Mouse (Mus musculus): Measurements from ENCODE around the gene Misp. TPM values are rescaled to one million over a fixed set of nuclear protein-coding genes. Genes with fewer than 3 reads are reported as not detected.
A peak's percentile ranks its signal among the peaks of the same experiment; 100 is the strongest.

The Misp gene
- polyA plus RNA-seq, 1 experiment from 2014 or later = 10.6 TPM

GRCm38 (mm10) chr10:79793051-79793737, 27.6 kb upstream of the Misp start, which contains the start of gene Palm:
Gene Palm, plus strand, starts transcription at chr10:79793572.
- Histone ChIP-seq H3K27me3 (ENCODE audit: control insufficient read depth, insufficient read depth, low read depth, low read length) (no peaks in the 10 kb centered on the region), H3K9ac (ENCODE audit: low read length) (peak within 1 kb of the TSS; percentile 97), H3K4me2 (ENCODE audit: low read depth, low read length) (peak within 1 kb of the TSS; percentile 96), H3K36me3 (ENCODE audit: control insufficient read depth, insufficient read depth, low read length) (no peaks in the 10 kb centered on the region), H3K27ac (ENCODE audit: low read length) (peak within 1 kb of the TSS; percentile 71), H3K4me3 (ENCODE audit: low read length) (peak within 1 kb of the TSS; percentile 94), H3K9me3 (ENCODE audit: control insufficient read depth, low read length) (no peaks in the 10 kb centered on the region), H3K4me1 (replicated peaks; ENCODE audit: control insufficient read depth, insufficient read depth, low read length) (peaks cover 12% of the 10 kb centered on the region)
- WGBS = 6% methylated on average over 40 of the region's 51 CpGs
- ATAC-seq (ENCODE audit: low read depth) = peak; percentile 80

- 2% methylated on average over 32 of the region's 38 CpGs for WGBS
- peak; percentile 58 for ATAC-seq (ENCODE audit: low read depth)
- H3K4me3 ChIP-seq (ENCODE audit: low read length) = peak overlapping the region; percentile 94
- H3K4me1 ChIP-seq (replicated peaks; ENCODE audit: control insufficient read depth, insufficient read depth, low read length) = peaks cover 12% of the 10 kb centered on the region
- no peaks in the 10 kb centered on the region for H3K27me3 ChIP-seq (ENCODE audit: control insufficient read depth, insufficient read depth, low read depth, low read length)
- H3K27ac ChIP-seq (ENCODE audit: low read length) = peak overlapping the region; percentile 71
- no peaks in the 10 kb centered on the region for H3K36me3 ChIP-seq (ENCODE audit: control insufficient read depth, insufficient read depth, low read length)
- H3K4me2 ChIP-seq (ENCODE audit: low read depth, low read length) = peak overlapping the region; percentile 96
- H3K9ac ChIP-seq (ENCODE audit: low read length) = peak overlapping the region; percentile 97
- H3K9me3 ChIP-seq (ENCODE audit: control insufficient read depth, low read length) = no peaks in the 10 kb centered on the region
Observed at GRCm38 (mm10) chr10:79793738-79794490, 26.9 kb upstream of the Misp start.

DNA sequence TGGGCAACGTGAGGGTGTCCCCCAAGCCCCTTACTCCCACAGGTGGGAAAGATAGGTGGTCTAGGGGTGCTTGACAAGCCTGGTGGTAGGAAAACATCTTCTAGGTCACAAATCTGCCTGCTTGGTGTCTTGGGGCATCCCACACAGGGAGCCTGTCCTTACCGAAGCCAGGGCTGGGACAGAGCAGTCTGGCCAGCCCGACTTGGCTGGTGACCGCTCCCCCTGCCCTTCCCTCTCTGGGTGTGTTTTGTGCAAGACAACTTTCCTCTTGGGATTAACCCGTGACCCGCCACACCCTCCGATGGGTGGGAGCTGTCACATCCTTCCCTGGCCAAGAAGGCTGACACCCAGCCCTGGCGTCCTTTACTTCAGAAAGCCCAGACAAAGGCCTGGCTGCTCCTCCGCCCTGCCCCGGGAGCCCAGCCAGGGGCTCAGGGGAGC, 26.3 kb upstream of the Misp start:
- peak overlapping the region; percentile 96 for H3K4me2 ChIP-seq (ENCODE audit: low read depth, low read length)
- H3K9me3 ChIP-seq (ENCODE audit: control insufficient read depth, low read length) = no peaks in the 10 kb centered on the region
- ATAC-seq (ENCODE audit: low read depth) = peak; percentile 52
- peak overlapping the region; percentile 94 for H3K4me3 ChIP-seq (ENCODE audit: low read length)
- peak overlapping the region; percentile 71 for H3K27ac ChIP-seq (ENCODE audit: low read length)
- H3K27me3 ChIP-seq (ENCODE audit: control insufficient read depth, insufficient read depth, low read depth, low read length) = no peaks in the 10 kb centered on the region
- H3K36me3 ChIP-seq (ENCODE audit: control insufficient read depth, insufficient read depth, low read length) = no peaks in the 10 kb centered on the region
- peak overlapping the region; percentile 97 for H3K9ac ChIP-seq (ENCODE audit: low read length)
- WGBS = 12% methylated on average over 10 of the region's 10 CpGs
- H3K4me1 ChIP-seq (replicated peaks; ENCODE audit: control insufficient read depth, insufficient read depth, low read length) = peaks cover 12% of the 10 kb centered on the region

DNA sequence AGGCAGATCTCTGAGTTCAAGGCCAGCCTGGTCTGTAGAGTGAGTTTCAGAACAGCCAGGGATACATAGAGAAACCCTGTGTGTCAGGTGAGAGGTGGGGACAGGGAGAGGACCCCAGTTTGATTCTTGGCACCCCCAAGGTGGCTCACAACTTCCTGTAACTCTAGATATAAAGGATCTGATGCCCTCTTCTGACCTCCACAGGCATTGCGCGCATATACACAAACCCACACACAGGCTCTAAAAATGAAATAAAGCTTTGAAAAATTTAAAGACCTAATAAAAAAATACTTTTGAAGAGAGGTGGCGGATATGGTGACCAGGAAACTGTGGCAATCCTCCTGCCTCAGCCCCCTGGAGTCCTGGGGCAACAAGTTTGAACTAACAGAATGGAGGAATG, 24.9 kb upstream of the Misp start:
- Histone ChIP-seq H3K36me3 (ENCODE audit: control insufficient read depth, insufficient read depth, low read length) (no peaks in the 10 kb centered on the region), H3K4me1 (replicated peaks; ENCODE audit: control insufficient read depth, insufficient read depth, low read length) (peaks cover 12% of the 10 kb centered on the region), H3K27me3 (ENCODE audit: control insufficient read depth, insufficient read depth, low read depth, low read length) (no peaks in the 10 kb centered on the region), H3K4me3 (ENCODE audit: low read length) (no peak overlapping the region), H3K27ac (ENCODE audit: low read length) (no peak overlapping the region), H3K4me2 (ENCODE audit: low read depth, low read length) (no peak overlapping the region), H3K9me3 (ENCODE audit: control insufficient read depth, low read length) (no peaks in the 10 kb centered on the region), H3K9ac (ENCODE audit: low read length) (no peak overlapping the region)
- no peak for ATAC-seq (ENCODE audit: low read depth)
- 94% methylated on average over 3 of the region's 3 CpGs for WGBS

- H3K27ac ChIP-seq (ENCODE audit: low read length) = no peak overlapping the region
- H3K4me2 ChIP-seq (ENCODE audit: low read depth, low read length) = no peak overlapping the region
- H3K36me3 ChIP-seq (ENCODE audit: control insufficient read depth, insufficient read depth, low read length) = no peaks in the 10 kb centered on the region
- ATAC-seq (ENCODE audit: low read depth) = no peak
- H3K4me3 ChIP-seq (ENCODE audit: low read length) = no peak overlapping the region
- H3K9ac ChIP-seq (ENCODE audit: low read length) = no peak overlapping the region
- H3K9me3 ChIP-seq (ENCODE audit: control insufficient read depth, low read length) = no peaks in the 10 kb centered on the region
- peaks cover 17% of the 10 kb centered on the region for H3K4me1 ChIP-seq (replicated peaks; ENCODE audit: control insufficient read depth, insufficient read depth, low read length)
- no peaks in the 10 kb centered on the region for H3K27me3 ChIP-seq (ENCODE audit: control insufficient read depth, insufficient read depth, low read depth, low read length)
- 48% methylated on average over 15 of the region's 15 CpGs for WGBS
Observed at GRCm38 (mm10) chr10:79797326-79797725, 23.5 kb upstream of the Misp start.

GRCm38 (mm10) chr10:79798289-79798928, 22.4 kb upstream of the Misp start:
- WGBS = 89% methylated on average over 12 of the region's 12 CpGs
- Histone ChIP-seq H3K4me2 (ENCODE audit: low read depth, low read length) (no peak overlapping the region), H3K4me1 (replicated peaks; ENCODE audit: control insufficient read depth, insufficient read depth, low read length) (peaks cover 23% of the 10 kb centered on the region), H3K9ac (ENCODE audit: low read length) (no peak overlapping the region), H3K27ac (ENCODE audit: low read length) (no peak overlapping the region), H3K4me3 (ENCODE audit: low read length) (no peak overlapping the region), H3K36me3 (ENCODE audit: control insufficient read depth, insufficient read depth, low read length) (no peaks in the 10 kb centered on the region), H3K9me3 (ENCODE audit: control insufficient read depth, low read length) (no peaks in the 10 kb centered on the region), H3K27me3 (ENCODE audit: control insufficient read depth, insufficient read depth, low read depth, low read length) (no peaks in the 10 kb centered on the region)
- ATAC-seq (ENCODE audit: low read depth) = no peak

GRCm38 (mm10) chr10:79800508-79800907, 20.3 kb upstream of the Misp start:
- no peak overlapping the region for H3K4me2 ChIP-seq (ENCODE audit: low read depth, low read length)
- H3K27ac ChIP-seq (ENCODE audit: low read length) = no peak overlapping the region
- no peaks in the 10 kb centered on the region for H3K27me3 ChIP-seq (ENCODE audit: control insufficient read depth, insufficient read depth, low read depth, low read length)
- peaks cover 18% of the 10 kb centered on the region for H3K4me1 ChIP-seq (replicated peaks; ENCODE audit: control insufficient read depth, insufficient read depth, low read length)
- ATAC-seq (ENCODE audit: low read depth) = no peak
- H3K4me3 ChIP-seq (ENCODE audit: low read length) = no peak overlapping the region
- no peaks in the 10 kb centered on the region for H3K36me3 ChIP-seq (ENCODE audit: control insufficient read depth, insufficient read depth, low read length)
- 75% methylated on average over 11 of the region's 11 CpGs for WGBS
- no peak overlapping the region for H3K9ac ChIP-seq (ENCODE audit: low read length)
- no peaks in the 10 kb centered on the region for H3K9me3 ChIP-seq (ENCODE audit: control insufficient read depth, low read length)

GRCm38 (mm10) chr10:79801837-79802236, 19.0 kb upstream of the Misp start:
- Histone ChIP-seq H3K4me1 (replicated peaks; ENCODE audit: control insufficient read depth, insufficient read depth, low read length) (peaks cover 19% of the 10 kb centered on the region), H3K9me3 (ENCODE audit: control insufficient read depth, low read length) (no peaks in the 10 kb centered on the region), H3K4me2 (ENCODE audit: low read depth, low read length) (no peak overlapping the region), H3K36me3 (ENCODE audit: control insufficient read depth, insufficient read depth, low read length) (no peaks in the 10 kb centered on the region), H3K4me3 (ENCODE audit: low read length) (no peak overlapping the region), H3K27ac (ENCODE audit: low read length) (no peak overlapping the region), H3K27me3 (ENCODE audit: control insufficient read depth, insufficient read depth, low read depth, low read length) (no peaks in the 10 kb centered on the region), H3K9ac (ENCODE audit: low read length) (no peak overlapping the region)
- 43% methylated on average over 3 of the region's 3 CpGs for WGBS
- ATAC-seq (ENCODE audit: low read depth) = no peak

DNA sequence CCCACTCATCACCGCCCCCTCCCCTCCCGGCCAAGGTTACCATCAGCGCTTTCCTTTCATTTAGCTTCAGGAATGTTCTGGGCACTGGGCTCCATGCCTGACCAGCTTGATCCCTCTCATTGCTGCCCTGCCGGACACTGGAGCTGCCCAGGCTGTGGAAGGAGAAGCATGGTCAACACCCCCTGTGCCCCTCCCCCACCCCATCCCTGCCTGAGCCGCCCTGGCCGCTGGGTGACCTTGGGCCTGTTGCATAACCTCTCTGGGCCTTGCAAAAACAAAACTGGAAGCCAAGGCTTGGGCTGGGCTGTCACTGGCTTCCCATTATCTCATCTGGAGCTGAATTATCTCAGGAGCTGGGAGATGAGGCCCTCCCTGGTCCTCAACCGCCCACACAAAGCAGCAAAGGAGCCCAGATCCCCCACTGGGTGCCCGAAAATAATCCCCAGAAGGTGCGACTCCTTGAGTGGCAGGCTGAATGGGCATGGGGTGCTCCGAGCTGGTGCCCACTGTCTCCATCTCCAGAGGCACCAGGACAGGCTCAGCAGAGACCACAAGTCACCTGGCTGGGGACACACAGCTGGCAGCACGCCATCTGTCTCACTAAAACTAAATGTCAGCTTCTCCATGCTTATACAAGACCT, 18.3 kb upstream of the Misp start:
- peak; percentile 60 for ATAC-seq (ENCODE audit: low read depth)
- no peaks in the 10 kb centered on the region for H3K27me3 ChIP-seq (ENCODE audit: control insufficient read depth, insufficient read depth, low read depth, low read length)
- no peak overlapping the region for H3K9ac ChIP-seq (ENCODE audit: low read length)
- no peaks in the 10 kb centered on the region for H3K36me3 ChIP-seq (ENCODE audit: control insufficient read depth, insufficient read depth, low read length)
- 44% methylated on average over 11 of the region's 11 CpGs for WGBS
- H3K27ac ChIP-seq (ENCODE audit: low read length) = no peak overlapping the region
- H3K4me2 ChIP-seq (ENCODE audit: low read depth, low read length) = no peak overlapping the region
- peaks cover 19% of the 10 kb centered on the region for H3K4me1 ChIP-seq (replicated peaks; ENCODE audit: control insufficient read depth, insufficient read depth, low read length)
- no peaks in the 10 kb centered on the region for H3K9me3 ChIP-seq (ENCODE audit: control insufficient read depth, low read length)
- no peak overlapping the region for H3K4me3 ChIP-seq (ENCODE audit: low read length)

Measured in lung, embryonic 16.5 days (tissue).